Mouse (Mus musculus) cerebellum, postnatal 4 days (tissue): ENCODE measurements around the gene Clybl.

Experiments
- DNase-seq, 2 experiments: peaks; one replicate each; pipeline ENCODE4 v3.0.0; 2022; ENCODE audit warnings: low spot score in 2 of 2, mixed read lengths in 1 of 2

Clybl gene

GRCm38 (mm10) chr14:122385238-122385534 lies 203.7 kb downstream of the Clybl start:
- no peak for DNase-seq

GRCm38 (mm10) chr14:122385758-122386157 lies 204.3 kb downstream of the Clybl start:
- no peak for DNase-seq

- no peak for DNase-seq
These were observed 205.0 kb downstream of the Clybl start for GRCm38 (mm10) chr14:122386281-122387130.

- DNase-seq: no peak
These were observed 206.3 kb downstream of the Clybl start for GRCm38 (mm10) chr14:122387781-122388180.

GRCm38 (mm10) chr14:122388431-122389031 lies 207.0 kb downstream of the Clybl start:
- peak in 1 of 2 experiments; percentile 52 for DNase-seq

GRCm38 (mm10) chr14:122389684-122390370 lies 208.3 kb downstream of the Clybl start:
- no peak for DNase-seq

- DNase-seq: peak in 1 of 2 experiments; percentile 52
These were observed 209.4 kb downstream of the Clybl start for GRCm38 (mm10) chr14:122390935-122391334.

- no peak for DNase-seq
These were observed 211.6 kb downstream of the Clybl start for GRCm38 (mm10) chr14:122393119-122393518.

GRCm38 (mm10) chr14:122398676-122399075 lies 217.2 kb downstream of the Clybl start:
- DNase-seq: no peak

- no peak for DNase-seq
These were observed 218.4 kb downstream of the Clybl start for GRCm38 (mm10) chr14:122399906-122400305.

- no peak for DNase-seq
These were observed 220.4 kb downstream of the Clybl start for GRCm38 (mm10) chr14:122401886-122402285.

- no peak for DNase-seq
These were observed 221.3 kb downstream of the Clybl start for GRCm38 (mm10) chr14:122402716-122403258.

GRCm38 (mm10) chr14:122403422-122403940 lies 222.0 kb downstream of the Clybl start:
- no peak for DNase-seq

- DNase-seq: peak in 1 of 2 experiments; percentile 15
These were observed 223.2 kb downstream of the Clybl start for GRCm38 (mm10) chr14:122404596-122405154.

GRCm38 (mm10) chr14:122405236-122405635 lies 223.7 kb downstream of the Clybl start:
- DNase-seq: no peak

- DNase-seq: peak in 1 of 2 experiments; percentile 42
These were observed 224.5 kb downstream of the Clybl start for GRCm38 (mm10) chr14:122405897-122406540.

- DNase-seq: peak in 1 of 2 experiments; percentile 49
These were observed 225.2 kb downstream of the Clybl start for GRCm38 (mm10) chr14:122406541-122407219.

- no peak for DNase-seq
These were observed 231.5 kb downstream of the Clybl start for GRCm38 (mm10) chr14:122412841-122413541.

- no peak for DNase-seq
These were observed 232.0 kb downstream of the Clybl start for GRCm38 (mm10) chr14:122413542-122413928.

GRCm38 (mm10) chr14:122414786-122415185 lies 233.3 kb downstream of the Clybl start:
- no peak for DNase-seq
